8 mouse cellular contexts compared by ENCODE assay signal in the genomic region with DNA sequence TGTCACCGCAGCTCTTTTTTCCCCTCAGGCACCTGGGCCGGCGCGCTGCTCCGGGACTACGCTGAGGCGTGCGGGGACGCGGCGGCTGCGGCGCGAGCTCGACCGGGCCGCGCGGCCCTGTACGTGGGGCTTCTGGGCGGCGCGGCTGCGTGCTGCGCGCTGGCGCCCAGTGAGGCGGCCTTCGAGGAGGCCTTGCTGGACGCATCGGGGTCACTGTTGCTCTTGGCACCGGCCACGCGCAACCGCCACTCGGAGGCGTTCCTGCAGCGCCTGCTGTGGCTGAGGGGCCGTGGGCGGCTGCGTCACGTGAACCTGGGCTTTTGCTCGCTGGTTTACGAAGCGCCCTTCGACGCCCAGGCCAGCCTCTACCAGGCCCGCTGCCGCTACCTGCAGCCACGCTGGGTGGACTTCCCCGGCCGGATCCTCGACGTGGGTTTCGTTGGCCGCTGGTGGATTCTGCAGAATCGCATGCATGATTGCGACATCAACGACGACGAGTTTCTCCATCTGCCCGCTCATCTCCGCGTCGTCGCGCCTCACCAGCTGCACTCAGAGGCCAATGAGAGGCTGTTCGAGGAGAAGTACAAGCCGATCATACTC. TPM values are rescaled to one million over a fixed set of nuclear protein-coding genes. Genes with fewer than 3 reads are reported as not detected.
DNase-seq lines count a peak whose midpoint lies in the region; ATAC-seq and TF ChIP-seq lines count a peak whose summit lies in the region.

No protein-coding gene starts in this region.

- no peak for TF ChIP-seq CTCF in Patski (IDR thresholded peaks at IDR 0.05)

- ATAC-seq in Patski = peak; percentile 38
- ATAC-seq in embryonic facial prominence, embryonic 15.5 days (ENCODE audit: insufficient number of reproducible peaks, low FRiP score, low TSS enrichment, low read depth) = peak; percentile 31

- POLR2A ChIA-PET in Patski (lab: Charles Lee) = no interaction called here

- H3K27ac ChIP-seq in embryonic facial prominence, embryonic 15.5 days (replicated peaks) = peak overlapping the region; percentile 86

- H3K4me2 ChIP-seq in embryonic facial prominence, embryonic 15.5 days (replicated peaks) = peak overlapping the region; percentile 95

- H3K27me3 ChIP-seq in Patski = no peaks in the 10 kb centered on the region
- no peaks in the 10 kb centered on the region for H3K27me3 ChIP-seq in embryonic facial prominence, embryonic 15.5 days

- H3K9me3 ChIP-seq in embryonic facial prominence, embryonic 15.5 days (replicated peaks) = no peaks in the 10 kb centered on the region

- intact Hi-C loops in heart, postnatal 10 days (cut with DNase I) = loop anchor here (2.0 kb wide), 1 partner anchor 46 kb away; a partner anchor contains a TSS

- peaks cover 34% of the 10 kb centered on the region for H3K4me1 ChIP-seq in embryonic facial prominence, embryonic 15.5 days

- DNase-seq in A20 (ENCODE audit: low read depth, low spot score) = peak; percentile 41
- DNase-seq in Patski (ENCODE audit: low read depth, low spot score) = no peak
- peak; percentile 59 to 66 for DNase-seq in heart, postnatal 10 days
- peak; percentile 62 to 68 for DNase-seq in layer of hippocampus, postnatal 10 days (ENCODE audit: low spot score in 2 of 2)
- peak; percentile 46 for DNase-seq in lung, postnatal 10 days
- peak; percentile 77 to 81 for DNase-seq in right cerebral cortex, postnatal 10 days (ENCODE audit: low spot score in 2 of 2)
- no peak for DNase-seq in retina, postnatal 1 day

- CTCF ChIA-PET in Patski (lab: Charles Lee) = interaction anchor here (1.8 kb wide), 1 partner anchor 47 kb away, joined by 5 read pairs; no protein-coding TSS in a partner anchor

- peaks cover 42% of the 10 kb centered on the region for H3K36me3 ChIP-seq in embryonic facial prominence, embryonic 15.5 days

- under 1% methylated on average over 69 of the region's 69 CpGs for WGBS in embryonic facial prominence, embryonic 15.5 days

- H3K9ac ChIP-seq in embryonic facial prominence, embryonic 15.5 days = peak overlapping the region; percentile 76

- peak overlapping the region; percentile 99 for H3K4me3 ChIP-seq in embryonic facial prominence, embryonic 15.5 days (replicated peaks)

- in situ Hi-C loops in Patski (cut with MboI; ENCODE audit: low pct_unique_long_range_greater_than_20kb) = loop anchor here (5.0 kb wide), 1 partner anchor 46 kb away; a partner anchor contains a TSS

RNA-seq across cellular contexts. Expression of a gene that starts 0.6 kb away (rescaled TPM):
- 39.0 TPM for polyA plus RNA-seq in Patski (2021)
- polyA plus RNA-seq in embryonic facial prominence, embryonic 15.5 days (2015; fragmentation: Nextera tagmentation; extraction: Ambion mirVana) = 28.1 and 29.2 TPM in 2 replicates
- total RNA-seq in heart, postnatal 10 days (2021) = 1 to 10 TPM; 6.8 to 7.9 TPM
- total RNA-seq in layer of hippocampus, postnatal 10 days (2021) = 10 to 100 TPM; 11.3 to 12.3 TPM

RNA-seq across cellular contexts. Expression of a gene that starts 0.7 kb away (rescaled TPM):
- polyA plus RNA-seq in Patski (2021) = 38.9 TPM
- polyA plus RNA-seq in embryonic facial prominence, embryonic 15.5 days (2015; fragmentation: Nextera tagmentation; extraction: Ambion mirVana) = 34.6 and 35.4 TPM in 2 replicates
- 10 to 100 TPM; 45.7 to 45.8 TPM for total RNA-seq in heart, postnatal 10 days (2021)
- total RNA-seq in layer of hippocampus, postnatal 10 days (2021) = 10 to 100 TPM; 53.7 to 54.6 TPM

RNA-seq across cellular contexts. Expression of a gene that starts 22.7 kb away (rescaled TPM):
- 89.3 TPM for polyA plus RNA-seq in Patski (2021)
- 75.5 and 78.5 TPM in 2 replicates for polyA plus RNA-seq in embryonic facial prominence, embryonic 15.5 days (2015; fragmentation: Nextera tagmentation; extraction: Ambion mirVana)
- total RNA-seq in heart, postnatal 10 days (2021) = 10 to 100 TPM; 55.6 to 59.8 TPM
- 100 to 1,000 TPM; 122 to 123 TPM for total RNA-seq in layer of hippocampus, postnatal 10 days (2021)

RNA-seq across cellular contexts. Expression of a gene that starts 46.5 kb away (rescaled TPM):
- 61.7 TPM for polyA plus RNA-seq in Patski (2021)
- polyA plus RNA-seq in embryonic facial prominence, embryonic 15.5 days (2015; fragmentation: Nextera tagmentation; extraction: Ambion mirVana) = 56.5 and 61.5 TPM in 2 replicates
- total RNA-seq in heart, postnatal 10 days (2021) = 10 to 100 TPM; 65.9 to 66.1 TPM
- total RNA-seq in layer of hippocampus, postnatal 10 days (2021) = 10 to 100 TPM; 75.7 to 84.3 TPM

Comparison
In these comparisons a context has a peak if more than half of its experiments do, and no peak if none do; other contexts are left out.
1. DNase-seq: peak in A20 (single experiment), heart, postnatal 10 days (2 of 2), layer of hippocampus, postnatal 10 days (2 of 2), lung, postnatal 10 days (single experiment) and right cerebral cortex, postnatal 10 days (2 of 2); none in Patski (single experiment) and retina, postnatal 1 day (single experiment).